Mouse (Mus musculus): ENCODE measurements around the gene Sectm1b.
"Not testable (repeated sequence)": the region's sequence is repeated elsewhere in the genome, so short reads cannot be mapped to it uniquely, and the experiment has no call there.

Sectm1b gene

GRCm38 (mm10) chr11:121067895-121068294, 4.5 kb upstream of the Sectm1b start:
- no peak for DNase-seq

- DNase-seq, result no peak
These were observed 828 bp upstream of the Sectm1b start for GRCm38 (mm10) chr11:121064197-121064596.

- no peak for DNase-seq
These were observed 1.8 kb downstream of the Sectm1b start for GRCm38 (mm10) chr11:121061615-121062014.

- DNase-seq, result not testable (repeated sequence)
These were observed 2.8 kb downstream of the Sectm1b start for GRCm38 (mm10) chr11:121060401-121061067.

- no peak for DNase-seq
These were observed 3.9 kb downstream of the Sectm1b start for GRCm38 (mm10) chr11:121059471-121059870.

GRCm38 (mm10) chr11:121058956-121059355, 4.4 kb downstream of the Sectm1b start:
- no peak for DNase-seq

- no peak for DNase-seq
These were observed 5.2 kb downstream of the Sectm1b start for GRCm38 (mm10) chr11:121058122-121058521.

- no peak for DNase-seq
These were observed 6.7 kb downstream of the Sectm1b start for GRCm38 (mm10) chr11:121056536-121057236.

GRCm38 (mm10) chr11:121053536-121053935, 9.8 kb downstream of the Sectm1b start:
- DNase-seq, result peak; percentile 33 to 43

GRCm38 (mm10) chr11:121052387-121052786, 11.0 kb downstream of the Sectm1b start:
- DNase-seq, result no peak

- no peak for DNase-seq
These were observed 11.6 kb downstream of the Sectm1b start for GRCm38 (mm10) chr11:121051793-121052192.

GRCm38 (mm10) chr11:121049840-121050239, 13.5 kb downstream of the Sectm1b start:
- no peak for DNase-seq

GRCm38 (mm10) chr11:121047826-121048399, 15.5 kb downstream of the Sectm1b start:
- DNase-seq, result no peak

GRCm38 (mm10) chr11:121045286-121045685, 18.1 kb downstream of the Sectm1b start:
- no peak for DNase-seq

- DNase-seq, result not testable (repeated sequence)
These were observed 20.3 kb downstream of the Sectm1b start for GRCm38 (mm10) chr11:121043025-121043424.

- no peak for DNase-seq
These were observed 20.9 kb downstream of the Sectm1b start for GRCm38 (mm10) chr11:121042480-121042879.

- DNase-seq, result no peak
These were observed 21.7 kb downstream of the Sectm1b start for GRCm38 (mm10) chr11:121041636-121042035.

- DNase-seq, result peak; percentile 35 to 47
These were observed 22.2 kb downstream of the Sectm1b start for GRCm38 (mm10) chr11:121041212-121041611.

GRCm38 (mm10) chr11:121039302-121039701, 24.1 kb downstream of the Sectm1b start, which contains the start of gene Cd7:
TSS of gene Cd7 (minus strand) at chr11:121039418.
- DNase-seq, result peak in 1 of 2 experiments; percentile 35

GRCm38 (mm10) chr11:121038366-121039240, 24.8 kb downstream of the Sectm1b start:
- no peak for DNase-seq

GRCm38 (mm10) chr11:121033118-121033517, 30.3 kb downstream of the Sectm1b start:
- DNase-seq, result no peak

GRCm38 (mm10) chr11:121027259-121027658, 36.1 kb downstream of the Sectm1b start:
- DNase-seq, result no peak

GRCm38 (mm10) chr11:121024163-121024562, 39.2 kb downstream of the Sectm1b start:
- DNase-seq, result no peak

All from thymus, adult 18-20 months (tissue).